Mouse (Mus musculus): ENCODE data around the gene Mfsd4a.

DNA sequence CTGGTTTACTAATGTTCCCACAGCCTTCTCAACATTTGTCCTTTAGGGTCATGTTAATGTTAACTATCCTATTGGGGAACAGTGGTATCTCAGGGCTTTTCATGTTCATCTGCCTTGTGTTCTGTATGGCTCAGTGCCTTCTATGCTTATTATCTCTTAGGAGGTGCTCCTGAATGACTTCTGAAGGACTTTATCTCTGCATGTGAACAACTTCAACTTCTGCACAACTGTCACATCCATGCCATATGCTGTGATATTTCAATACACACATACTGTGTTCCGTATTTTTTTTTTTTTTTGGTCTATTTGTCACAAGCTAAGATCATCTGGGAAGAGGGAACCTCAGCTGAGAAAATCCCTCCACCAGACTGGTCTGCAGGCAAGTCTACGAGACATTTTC lies 10.6 kb upstream of the Mfsd4a start:
- TF ChIP-seq CTCF (IDR thresholded peaks at IDR 0.05; ENCODE audit: low read depth, low read length) (no peak), EP300 (IDR thresholded peaks at IDR 0.05; ENCODE audit: insufficient read depth, low read depth, low read length) (no peak)

All from ES-Bruce4 (cell line).